Mouse (Mus musculus): ENCODE results near the gene Nit1. TPM values are rescaled to one million over a fixed set of nuclear protein-coding genes. Genes with fewer than 3 reads are reported as not detected.
"Not testable (repeated sequence)": the region's sequence is repeated elsewhere in the genome, so short reads cannot be mapped to it uniquely, and the experiment has no call there.

Nit1 gene
- total RNA-seq, 2 experiments from 2014 or later, result 6.7 to 11.0 TPM

- ATAC-seq (replicated peaks; ENCODE audit: low FRiP score, poor library complexity, severe bottlenecking), result no peak
Observed at GRCm38 (mm10) chr1:171356814-171357213, 11.4 kb upstream of the Nit1 start.

GRCm38 (mm10) chr1:171355812-171356340, 10.4 kb upstream of the Nit1 start:
- no peak for ATAC-seq (replicated peaks; ENCODE audit: low FRiP score, poor library complexity, severe bottlenecking)

GRCm38 (mm10) chr1:171349210-171349609, 3.8 kb upstream of the Nit1 start:
- ATAC-seq (replicated peaks; ENCODE audit: low FRiP score, poor library complexity, severe bottlenecking), result no peak

GRCm38 (mm10) chr1:171348665-171349064, 3.2 kb upstream of the Nit1 start:
- ATAC-seq (replicated peaks; ENCODE audit: low FRiP score, poor library complexity, severe bottlenecking), result no peak

- peak; percentile 35; the same call in 1 of the 2 replicates for ATAC-seq (replicated peaks; ENCODE audit: low FRiP score, poor library complexity, severe bottlenecking)
Observed at GRCm38 (mm10) chr1:171346095-171346450, 627 bp upstream of the Nit1 start.

GRCm38 (mm10) chr1:171344715-171345114, 731 bp downstream of the Nit1 start:
- ATAC-seq (replicated peaks; ENCODE audit: low FRiP score, poor library complexity, severe bottlenecking), result no peak

- ATAC-seq (replicated peaks; ENCODE audit: low FRiP score, poor library complexity, severe bottlenecking), result no peak
Observed at GRCm38 (mm10) chr1:171343922-171344677, 1.3 kb downstream of the Nit1 start.

GRCm38 (mm10) chr1:171342262-171343207, 2.9 kb downstream of the Nit1 start:
- no peak for ATAC-seq (replicated peaks; ENCODE audit: low FRiP score, poor library complexity, severe bottlenecking)

GRCm38 (mm10) chr1:171330216-171330560, 15.3 kb downstream of the Nit1 start:
- ATAC-seq (replicated peaks; ENCODE audit: low FRiP score, poor library complexity, severe bottlenecking), result no peak

- ATAC-seq (replicated peaks; ENCODE audit: low FRiP score, poor library complexity, severe bottlenecking), result peak; percentile 57
Observed at GRCm38 (mm10) chr1:171329433-171330215, 15.8 kb downstream of the Nit1 start.

GRCm38 (mm10) chr1:171328839-171329432, 16.5 kb downstream of the Nit1 start, which contains the start of gene Dedd:
Dedd (plus strand) TSS chr1:171329145.
- peak; percentile 85 for ATAC-seq (replicated peaks; ENCODE audit: low FRiP score, poor library complexity, severe bottlenecking)

GRCm38 (mm10) chr1:171328244-171328643, 17.2 kb downstream of the Nit1 start:
- ATAC-seq (replicated peaks; ENCODE audit: low FRiP score, poor library complexity, severe bottlenecking), result peak; percentile 11; the same call in 1 of the 2 replicates

GRCm38 (mm10) chr1:171326588-171326987, 18.9 kb downstream of the Nit1 start:
- not testable (repeated sequence) for ATAC-seq (replicated peaks; ENCODE audit: low FRiP score, poor library complexity, severe bottlenecking)

GRCm38 (mm10) chr1:171325571-171325970, 19.9 kb downstream of the Nit1 start:
- no peak for ATAC-seq (replicated peaks; ENCODE audit: low FRiP score, poor library complexity, severe bottlenecking)

- ATAC-seq (replicated peaks; ENCODE audit: low FRiP score, poor library complexity, severe bottlenecking), result no peak
Observed at GRCm38 (mm10) chr1:171322012-171322411, 23.4 kb downstream of the Nit1 start.

- peak; percentile 78 for ATAC-seq (replicated peaks; ENCODE audit: low FRiP score, poor library complexity, severe bottlenecking)
Observed at GRCm38 (mm10) chr1:171321415-171321814, 24.0 kb downstream of the Nit1 start.

GRCm38 (mm10) chr1:171320151-171320550, 25.3 kb downstream of the Nit1 start:
- no peak for ATAC-seq (replicated peaks; ENCODE audit: low FRiP score, poor library complexity, severe bottlenecking)

GRCm38 (mm10) chr1:171319748-171320147, 25.7 kb downstream of the Nit1 start:
- ATAC-seq (replicated peaks; ENCODE audit: low FRiP score, poor library complexity, severe bottlenecking), result no peak

- ATAC-seq (replicated peaks; ENCODE audit: low FRiP score, poor library complexity, severe bottlenecking), result no peak
Observed at GRCm38 (mm10) chr1:171309321-171309720, 36.1 kb downstream of the Nit1 start.
